Mouse (Mus musculus): Measurements from ENCODE around the gene Abcg8. TPM values are rescaled to one million over a fixed set of nuclear protein-coding genes. Genes with fewer than 3 reads are reported as not detected.

Abcg8 gene
- polyA plus RNA-seq, 1 experiment from 2014 or later, result 0.09 TPM

- Histone ChIP-seq H3K9ac (replicated peaks; ENCODE audit: low read length) (no peak overlapping the region), H3K27me3 (ENCODE audit: control insufficient read depth, insufficient read depth, low read length) (no peaks in the 10 kb centered on the region), H3K4me2 (ENCODE audit: low read length) (no peak overlapping the region), H3K9me3 (ENCODE audit: control insufficient read depth, low read length) (no peaks in the 10 kb centered on the region), H3K36me3 (ENCODE audit: control insufficient read depth, insufficient read depth, low read length) (peaks cover 5% of the 10 kb centered on the region; the same call in 1 of the 2 replicates), H3K4me3 (replicated peaks; ENCODE audit: low read depth, low read length) (no peak overlapping the region), H3K27ac (replicated peaks; ENCODE audit: low read depth, low read length) (no peak overlapping the region), H3K4me1 (ENCODE audit: control insufficient read depth, insufficient read depth, low read length) (peaks cover 10% of the 10 kb centered on the region)
- no peak for ATAC-seq (ENCODE audit: low FRiP score, low TSS enrichment)
- no peak for DNase-seq
- 94% methylated on average over 9 of the region's 9 CpGs for WGBS
Measured at GRCm38 (mm10) chr17:84653544-84653943, 22.6 kb upstream of the Abcg8 start.

DNA sequence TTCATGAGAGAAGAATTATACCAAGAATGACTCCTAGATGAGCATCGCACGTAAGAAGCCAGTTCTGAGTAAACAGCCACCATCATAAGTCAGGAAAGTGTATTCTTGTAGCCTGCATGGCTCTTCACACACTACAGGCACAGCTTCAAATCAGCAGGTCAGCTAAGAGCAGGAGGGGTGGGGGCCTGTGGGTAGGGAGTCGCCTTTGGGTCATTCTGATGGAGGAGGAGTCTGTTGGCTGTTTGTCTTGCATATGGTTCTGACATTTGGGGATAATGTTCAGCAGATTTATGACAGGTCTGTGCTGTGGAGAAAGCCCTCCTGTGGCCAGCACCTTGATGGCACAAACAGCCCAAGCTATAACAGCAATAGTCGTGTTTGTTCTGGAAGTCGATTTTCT is 19.9 kb upstream of the Abcg8 start:
- Histone ChIP-seq H3K4me2 (ENCODE audit: low read length) (no peak overlapping the region), H3K4me1 (ENCODE audit: control insufficient read depth, insufficient read depth, low read length) (peaks cover 10% of the 10 kb centered on the region), H3K9ac (replicated peaks; ENCODE audit: low read length) (no peak overlapping the region; the same call in 1 of the 2 replicates), H3K36me3 (ENCODE audit: control insufficient read depth, insufficient read depth, low read length) (no peaks in the 10 kb centered on the region; the same call in 1 of the 2 replicates), H3K4me3 (replicated peaks; ENCODE audit: low read depth, low read length) (no peak overlapping the region), H3K9me3 (ENCODE audit: control insufficient read depth, low read length) (no peaks in the 10 kb centered on the region), H3K27ac (replicated peaks; ENCODE audit: low read depth, low read length) (peak overlapping the region; percentile 60), H3K27me3 (ENCODE audit: control insufficient read depth, insufficient read depth, low read length) (no peaks in the 10 kb centered on the region)
- 70% methylated on average over 5 of the region's 5 CpGs for WGBS
- ATAC-seq (ENCODE audit: low FRiP score, low TSS enrichment), result no peak
- no peak for DNase-seq

DNA sequence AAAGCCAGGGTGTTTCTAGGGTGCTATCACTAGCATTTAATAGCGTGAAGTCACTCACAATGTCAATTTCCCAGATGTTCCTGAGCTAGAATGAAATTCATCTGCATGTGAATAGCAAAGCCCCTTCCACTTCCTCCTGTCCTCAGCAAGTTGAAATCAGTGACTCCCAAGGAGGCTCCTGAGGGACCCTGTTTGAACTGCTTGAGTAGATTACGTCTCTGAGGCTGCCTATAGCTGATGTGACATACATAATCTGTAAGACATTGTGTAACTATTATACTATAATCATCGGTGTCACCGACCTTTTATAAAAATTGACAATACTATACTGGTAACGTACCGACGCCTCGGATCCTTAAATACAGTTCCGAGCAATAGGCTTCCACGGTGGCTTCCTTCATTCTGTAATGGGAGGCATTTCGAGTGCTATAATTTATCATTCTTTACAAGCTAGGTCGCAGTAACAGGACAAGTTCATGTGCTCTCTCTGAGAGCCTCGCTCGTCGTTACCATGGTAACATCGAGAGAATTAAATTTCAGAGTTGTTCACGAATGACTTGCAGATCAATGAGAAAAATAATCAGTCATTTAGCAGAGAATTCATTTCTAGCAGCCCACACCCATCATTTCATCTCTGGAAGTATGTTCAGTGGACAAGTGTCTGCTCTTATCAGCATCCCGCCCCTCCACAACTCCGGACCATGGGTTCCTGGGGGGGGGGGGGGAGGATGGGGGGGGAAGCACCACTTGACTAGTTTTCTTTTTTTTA is 19.3 kb upstream of the Abcg8 start:
- peak; percentile 77 for DNase-seq
- Histone ChIP-seq H3K9me3 (ENCODE audit: control insufficient read depth, low read length) (no peaks in the 10 kb centered on the region), H3K36me3 (ENCODE audit: control insufficient read depth, insufficient read depth, low read length) (no peaks in the 10 kb centered on the region; the same call in 1 of the 2 replicates), H3K4me1 (ENCODE audit: control insufficient read depth, insufficient read depth, low read length) (peaks cover 10% of the 10 kb centered on the region), H3K27me3 (ENCODE audit: control insufficient read depth, insufficient read depth, low read length) (no peaks in the 10 kb centered on the region), H3K4me3 (replicated peaks; ENCODE audit: low read depth, low read length) (no peak overlapping the region), H3K27ac (replicated peaks; ENCODE audit: low read depth, low read length) (peak overlapping the region; percentile 60), H3K9ac (replicated peaks; ENCODE audit: low read length) (no peak overlapping the region), H3K4me2 (ENCODE audit: low read length) (0 out of 2 replicates have a peak overlapping the region, but pooled peaks have one; percentile 0)
- WGBS, result 54% methylated on average over 19 of the region's 19 CpGs
- ATAC-seq (ENCODE audit: low FRiP score, low TSS enrichment), result peak; percentile 50; the same call in 1 of the 2 replicates

DNA sequence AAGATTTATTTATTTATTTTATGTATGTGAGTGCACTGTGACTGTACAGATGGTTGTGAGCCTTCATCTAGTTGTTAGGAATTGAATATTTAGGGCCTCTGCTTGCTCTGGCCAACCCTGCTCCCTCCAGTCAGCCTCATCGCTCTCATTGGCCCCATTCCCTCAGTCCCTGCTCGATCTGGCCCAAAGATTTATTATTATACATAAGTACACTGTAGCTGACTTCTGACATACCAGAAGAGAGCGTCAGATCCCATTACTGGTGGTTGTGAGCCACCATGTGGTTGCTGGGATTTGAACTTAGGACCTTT is 18.7 kb upstream of the Abcg8 start:
- Histone ChIP-seq H3K4me3 (replicated peaks; ENCODE audit: low read depth, low read length) (no peak overlapping the region), H3K9ac (replicated peaks; ENCODE audit: low read length) (no peak overlapping the region), H3K4me2 (ENCODE audit: low read length) (0 out of 2 replicates have a peak overlapping the region, but pooled peaks have one; percentile 0), H3K27me3 (ENCODE audit: control insufficient read depth, insufficient read depth, low read length) (no peaks in the 10 kb centered on the region), H3K4me1 (ENCODE audit: control insufficient read depth, insufficient read depth, low read length) (peaks cover 10% of the 10 kb centered on the region), H3K36me3 (ENCODE audit: control insufficient read depth, insufficient read depth, low read length) (no peaks in the 10 kb centered on the region; the same call in 1 of the 2 replicates), H3K9me3 (ENCODE audit: control insufficient read depth, low read length) (no peaks in the 10 kb centered on the region), H3K27ac (replicated peaks; ENCODE audit: low read depth, low read length) (0 out of 2 replicates have a peak overlapping the region, but pooled peaks have one; percentile 20)
- DNase-seq (no peak), ATAC-seq (ENCODE audit: low FRiP score, low TSS enrichment) (peak; percentile 6; the same call in 1 of the 2 replicates)
- 85% methylated on average over 3 of the region's 3 CpGs for WGBS

- Histone ChIP-seq H3K36me3 (ENCODE audit: control insufficient read depth, insufficient read depth, low read length) (no peaks in the 10 kb centered on the region; the same call in 1 of the 2 replicates), H3K27ac (replicated peaks; ENCODE audit: low read depth, low read length) (0 out of 2 replicates have a peak overlapping the region, but pooled peaks have one; percentile 20), H3K4me1 (ENCODE audit: control insufficient read depth, insufficient read depth, low read length) (peaks cover 10% of the 10 kb centered on the region), H3K4me3 (replicated peaks; ENCODE audit: low read depth, low read length) (no peak overlapping the region), H3K9ac (replicated peaks; ENCODE audit: low read length) (no peak overlapping the region), H3K27me3 (ENCODE audit: control insufficient read depth, insufficient read depth, low read length) (no peaks in the 10 kb centered on the region), H3K9me3 (ENCODE audit: control insufficient read depth, low read length) (no peaks in the 10 kb centered on the region), H3K4me2 (ENCODE audit: low read length) (no peak overlapping the region)
- WGBS, result 88% methylated on average over 7 of the region's 7 CpGs
- DNase-seq (no peak), ATAC-seq (ENCODE audit: low FRiP score, low TSS enrichment) (no peak; the same call in 1 of the 2 replicates)
Measured at GRCm38 (mm10) chr17:84657782-84658181, 18.3 kb upstream of the Abcg8 start.

DNA sequence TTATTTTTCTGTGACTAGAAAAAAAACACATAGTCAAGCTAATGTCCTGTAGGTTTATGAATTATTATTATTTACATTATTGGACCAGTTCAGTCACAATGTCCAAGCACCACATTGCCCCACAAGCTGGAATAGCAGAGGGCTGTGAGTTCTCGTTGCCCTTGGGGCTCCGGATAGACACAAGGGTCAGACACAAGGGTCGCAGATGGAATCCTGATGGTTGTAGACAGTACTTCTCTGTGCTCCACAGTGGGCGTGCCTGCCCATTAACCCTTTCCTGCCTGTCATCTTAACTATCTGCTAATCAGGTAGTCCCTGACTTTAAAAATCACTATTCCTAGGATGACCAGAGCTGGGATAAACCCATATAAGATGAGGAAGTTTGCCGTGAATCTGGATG is 17.9 kb upstream of the Abcg8 start:
- DNase-seq, result no peak
- H3K9ac ChIP-seq (replicated peaks; ENCODE audit: low read length), result no peak overlapping the region
- no peak overlapping the region for H3K4me3 ChIP-seq (replicated peaks; ENCODE audit: low read depth, low read length)

DNA sequence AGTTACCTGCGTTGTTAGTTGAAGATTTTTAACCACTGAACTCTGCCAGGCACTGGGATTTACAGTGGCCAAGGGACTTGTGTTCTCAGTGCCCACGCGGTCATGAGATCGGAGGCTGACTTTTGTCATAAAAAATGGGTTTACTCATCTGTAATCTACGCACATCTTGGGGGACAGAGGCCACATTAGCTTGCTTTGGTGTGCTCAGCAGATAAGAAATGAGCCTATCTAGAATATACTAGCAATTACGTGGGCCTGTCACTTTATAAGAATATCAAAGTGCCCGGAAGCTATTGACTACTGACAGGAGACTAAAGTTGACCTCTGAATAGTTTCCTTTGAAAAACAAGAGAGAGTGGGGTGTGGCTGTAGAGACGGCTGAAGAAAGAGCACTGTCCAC is 17.2 kb upstream of the Abcg8 start:
- no peaks in the 10 kb centered on the region for H3K27me3 ChIP-seq (ENCODE audit: control insufficient read depth, insufficient read depth, low read length)
- no peak overlapping the region for H3K27ac ChIP-seq (replicated peaks; ENCODE audit: low read depth, low read length)
- H3K9me3 ChIP-seq (ENCODE audit: control insufficient read depth, low read length), result no peaks in the 10 kb centered on the region
- H3K4me1 ChIP-seq (ENCODE audit: control insufficient read depth, insufficient read depth, low read length), result peaks cover 10% of the 10 kb centered on the region
- no peaks in the 10 kb centered on the region for H3K36me3 ChIP-seq (ENCODE audit: control insufficient read depth, insufficient read depth, low read length)
- ATAC-seq (ENCODE audit: low FRiP score, low TSS enrichment) (no peak), DNase-seq (no peak)
- H3K9ac ChIP-seq (replicated peaks; ENCODE audit: low read length), result no peak overlapping the region
- no peak overlapping the region for H3K4me2 ChIP-seq (ENCODE audit: low read length)
- H3K4me3 ChIP-seq (replicated peaks; ENCODE audit: low read depth, low read length), result no peak overlapping the region
- WGBS, result 84% methylated on average over 8 of the region's 8 CpGs

More for the DNA sequence above, 17.9 kb upstream of the Abcg8 start:
- Histone ChIP-seq H3K36me3 (ENCODE audit: control insufficient read depth, insufficient read depth, low read length) (no peaks in the 10 kb centered on the region; the same call in 1 of the 2 replicates), H3K9me3 (ENCODE audit: control insufficient read depth, low read length) (no peaks in the 10 kb centered on the region), H3K4me2 (ENCODE audit: low read length) (no peak overlapping the region), H3K4me1 (ENCODE audit: control insufficient read depth, insufficient read depth, low read length) (peaks cover 10% of the 10 kb centered on the region), H3K27ac (replicated peaks; ENCODE audit: low read depth, low read length) (no peak overlapping the region), H3K27me3 (ENCODE audit: control insufficient read depth, insufficient read depth, low read length) (no peaks in the 10 kb centered on the region)
- WGBS, result 57% methylated on average over 5 of the region's 5 CpGs
- ATAC-seq (ENCODE audit: low FRiP score, low TSS enrichment), result no peak

- no peak for ATAC-seq (ENCODE audit: low FRiP score, low TSS enrichment)
- Histone ChIP-seq H3K36me3 (ENCODE audit: control insufficient read depth, insufficient read depth, low read length) (no peaks in the 10 kb centered on the region), H3K27ac (replicated peaks; ENCODE audit: low read depth, low read length) (no peak overlapping the region), H3K4me1 (ENCODE audit: control insufficient read depth, insufficient read depth, low read length) (no peaks in the 10 kb centered on the region), H3K9ac (replicated peaks; ENCODE audit: low read length) (no peak overlapping the region), H3K27me3 (ENCODE audit: control insufficient read depth, insufficient read depth, low read length) (no peaks in the 10 kb centered on the region), H3K9me3 (ENCODE audit: control insufficient read depth, low read length) (no peaks in the 10 kb centered on the region), H3K4me2 (ENCODE audit: low read length) (no peak overlapping the region), H3K4me3 (replicated peaks; ENCODE audit: low read depth, low read length) (no peak overlapping the region)
- 76% methylated on average over 10 of the region's 10 CpGs for WGBS
- DNase-seq, result no peak
Measured at GRCm38 (mm10) chr17:84665053-84665452, 11.0 kb upstream of the Abcg8 start.

DNA sequence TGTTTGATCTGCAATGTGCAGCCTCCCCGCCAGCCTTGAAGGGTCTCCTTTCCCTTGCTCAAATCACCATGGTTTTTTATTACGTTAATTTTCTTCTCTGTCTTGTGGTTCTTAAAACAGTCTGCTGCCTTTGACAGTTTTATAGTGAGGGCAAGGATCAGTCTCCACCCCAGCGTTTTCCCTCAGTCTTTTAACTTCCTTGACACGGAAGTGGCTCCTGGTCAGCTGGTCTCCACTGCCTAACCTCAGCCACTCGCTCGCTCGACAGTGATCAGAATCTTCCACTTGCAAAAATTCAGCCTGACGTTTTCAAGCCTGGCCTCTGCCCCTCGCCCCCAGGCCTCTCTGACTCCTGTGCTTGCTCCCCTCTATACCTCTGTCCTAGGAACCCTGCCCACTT is 10.4 kb upstream of the Abcg8 start:
- Histone ChIP-seq H3K9ac (replicated peaks; ENCODE audit: low read length) (no peak overlapping the region), H3K4me3 (replicated peaks; ENCODE audit: low read depth, low read length) (no peak overlapping the region), H3K36me3 (ENCODE audit: control insufficient read depth, insufficient read depth, low read length) (no peaks in the 10 kb centered on the region), H3K4me1 (ENCODE audit: control insufficient read depth, insufficient read depth, low read length) (no peaks in the 10 kb centered on the region), H3K27ac (replicated peaks; ENCODE audit: low read depth, low read length) (no peak overlapping the region), H3K27me3 (ENCODE audit: control insufficient read depth, insufficient read depth, low read length) (no peaks in the 10 kb centered on the region), H3K9me3 (ENCODE audit: control insufficient read depth, low read length) (no peaks in the 10 kb centered on the region), H3K4me2 (ENCODE audit: low read length) (no peak overlapping the region)
- 54% methylated on average over 9 of the region's 9 CpGs for WGBS
- no peak for DNase-seq
- no peak for ATAC-seq (ENCODE audit: low FRiP score, low TSS enrichment)
